Mouse (Mus musculus) ES-E14 (cell line): Measurements from ENCODE around the gene Fuca1. TPM values are rescaled to one million over a fixed set of nuclear protein-coding genes. Genes with fewer than 3 reads are reported as not detected.

Experiments used
- DNase-seq: peaks from one replicate; pipeline ENCODE4 v3.0.0-alpha.2; 2013; ENCODE audit warnings: low read depth, low spot score
- H3K27ac ChIP-seq: 2 replicates; pipeline ENCODE4 v1.5.1; 2012; ENCODE audit warnings: low read depth, mild to moderate bottlenecking, low read length, moderate library complexity, mixed read lengths; ENCODE audit not compliant: poor library complexity, insufficient read depth, severe bottlenecking
- H3K36me3 ChIP-seq: 2 replicates; pipeline ENCODE4 v1.6.1; 2012; ENCODE audit warnings: mild to moderate bottlenecking, low read length, moderate library complexity, mixed read lengths; ENCODE audit not compliant: control insufficient read depth, poor library complexity, insufficient read depth, severe bottlenecking
- H3K4me1 ChIP-seq, 2 experiments: fragments of 150-350 bp in 1 of 2; sonication (generic) in 1 of 2; 2 replicates each; pipeline ENCODE4 v1.6.1; 2012; ENCODE audit warnings: low read length in 2 of 2, mild to moderate bottlenecking in 1 of 2, mixed read lengths in 1 of 2; ENCODE audit not compliant: control insufficient read depth in 2 of 2, insufficient read depth in 2 of 2, poor library complexity in 1 of 2
- H3K4me3 ChIP-seq, 2 experiments: fragments of 150-350 bp in 1 of 2; sonication (generic) in 1 of 2; 2 replicates each; pipeline ENCODE4 v1.5.1; 2012; ENCODE audit warnings: low read length in 2 of 2, low read depth in 1 of 2, mild to moderate bottlenecking in 1 of 2, mixed read lengths in 1 of 2; ENCODE audit not compliant: insufficient read depth in 1 of 2, poor library complexity in 1 of 2, severe bottlenecking in 1 of 2
- H3K9ac ChIP-seq: 2 replicates; pipeline ENCODE4 v1.6.1; 2012; ENCODE audit warnings: low read depth, mild to moderate bottlenecking, low read length, mixed read lengths; ENCODE audit not compliant: poor library complexity, insufficient read depth, severe bottlenecking
- H3K9me3 ChIP-seq: fragments of 150-350 bp; sonication (generic); 2 replicates; pipeline ENCODE4 v1.6.1; 2012; ENCODE audit warnings: low read depth, mild to moderate bottlenecking, low read length; ENCODE audit not compliant: control insufficient read depth, insufficient read depth
- CHD2 ChIP-seq: IDR thresholded peaks from 2 replicates; pipeline ENCODE4 v1.6.1; 2014; ENCODE audit warnings: mild to moderate bottlenecking, low read depth, low read length, inconsistent platforms
- HCFC1 ChIP-seq: IDR thresholded peaks from 2 replicates; pipeline ENCODE4 v1.6.1; 2012; ENCODE audit warnings: low read length, inconsistent platforms, borderline replicate concordance; ENCODE audit not compliant: insufficient read depth
- MAFK ChIP-seq: IDR thresholded peaks from 2 replicates; pipeline ENCODE4 v1.6.1; 2014; ENCODE audit warnings: mild to moderate bottlenecking, low read depth, low read length, inconsistent platforms; ENCODE audit not compliant: insufficient read depth
- ZC3H11A ChIP-seq: IDR thresholded peaks from 2 replicates; pipeline ENCODE4 v1.6.1; 2012; ENCODE audit warnings: low read depth, mild to moderate bottlenecking, inconsistent platforms, low read length, borderline replicate concordance
- ZNF384 ChIP-seq: IDR thresholded peaks from 2 replicates; pipeline ENCODE4 v1.6.1; 2012; ENCODE audit warnings: low read depth, low read length, inconsistent platforms
- in situ Hi-C, 2 experiments: fragments of 600-800 bp; cut with MboI; formaldehyde crosslinking; loops; one replicate each; pipeline ENCODE4 v1.15.1; 2025; ENCODE audit warnings: low sequenced_read_pairs in 2 of 2, inconsistent platforms in 1 of 2; ENCODE audit not compliant: unreplicated experiment in 2 of 2
- total RNA-seq: library from RNA; depleted of rRNA; stranded (reverse); fragments of 300-350 nt; gene quantifications from 2 replicates; pipeline ENCODE4 v1.2.3, GENCODE M21; 2012

Fuca1 gene
- total RNA-seq, 1 experiment: 69.8 TPM

DNA sequence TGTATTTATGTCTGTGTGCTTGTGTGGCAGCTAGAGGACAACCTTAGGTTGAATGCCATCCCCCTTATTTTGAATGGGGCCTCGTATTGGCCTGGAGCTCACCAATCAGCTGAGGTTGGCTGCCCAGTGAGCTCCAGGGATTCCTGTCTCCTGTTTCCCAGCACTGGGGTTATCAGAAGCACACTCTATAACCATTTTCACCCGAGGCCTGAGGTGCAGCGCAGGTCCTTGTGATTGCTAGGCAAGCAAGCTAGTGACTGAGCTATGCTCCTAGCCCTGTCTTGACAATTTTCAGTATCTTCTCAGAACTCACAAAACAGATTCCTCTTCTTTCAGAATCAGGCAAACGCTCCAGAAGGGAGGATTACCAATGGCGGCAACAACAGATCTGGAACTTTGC, 64.0 kb downstream of the Fuca1 start:
- TF ChIP-seq CHD2 (no peak), MAFK (no peak), ZNF384 (no peak), HCFC1 (no peak), ZC3H11A (no peak)
- Histone ChIP-seq H3K9ac (no peak overlapping the region), H3K4me1 (peaks cover 0 to 4% of the 10 kb centered on the region in 2 experiments; a peak in 1 of 4 replicates), H3K4me3 (no peak overlapping the region), H3K27ac (no peak overlapping the region), H3K9me3 (no peaks in the 10 kb centered on the region), H3K36me3 (peaks cover 17% of the 10 kb centered on the region)
- no peak for DNase-seq
- in situ Hi-C loops: no loop called here

DNA sequence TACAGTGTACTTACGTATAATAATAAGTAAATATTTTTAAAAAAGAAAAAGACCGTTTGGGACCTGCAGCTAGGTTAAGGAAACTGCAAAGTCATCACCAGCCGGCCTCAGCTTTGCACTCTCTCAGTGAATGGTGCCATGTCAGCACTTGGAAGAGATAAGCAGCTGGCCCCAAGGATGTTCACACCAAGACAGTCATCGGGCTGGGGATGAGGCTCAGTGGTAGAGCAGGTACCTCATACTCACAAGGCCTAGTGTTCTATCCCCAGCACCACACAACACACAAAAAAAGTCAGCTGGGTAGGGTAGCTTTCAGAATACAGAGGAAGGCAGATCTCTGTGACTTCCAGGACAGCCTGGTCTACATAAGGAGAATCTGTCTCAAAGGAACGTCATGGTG, 64.7 kb downstream of the Fuca1 start:
- Histone ChIP-seq H3K9ac (no peak overlapping the region), H3K4me1 (peaks cover 0 to 4% of the 10 kb centered on the region in 2 experiments; a peak in 1 of 4 replicates), H3K36me3 (peaks cover 17% of the 10 kb centered on the region), H3K27ac (no peak overlapping the region; the same call in 1 of the 2 replicates), H3K4me3 (no peak overlapping the region), H3K9me3 (no peaks in the 10 kb centered on the region)
- no peak for DNase-seq
- in situ Hi-C loops: no loop called here
- TF ChIP-seq HCFC1 (no peak), CHD2 (no peak), ZC3H11A (no peak), ZNF384 (no peak), MAFK (peak; percentile 7; the same call in 1 of the 2 replicates)

DNA sequence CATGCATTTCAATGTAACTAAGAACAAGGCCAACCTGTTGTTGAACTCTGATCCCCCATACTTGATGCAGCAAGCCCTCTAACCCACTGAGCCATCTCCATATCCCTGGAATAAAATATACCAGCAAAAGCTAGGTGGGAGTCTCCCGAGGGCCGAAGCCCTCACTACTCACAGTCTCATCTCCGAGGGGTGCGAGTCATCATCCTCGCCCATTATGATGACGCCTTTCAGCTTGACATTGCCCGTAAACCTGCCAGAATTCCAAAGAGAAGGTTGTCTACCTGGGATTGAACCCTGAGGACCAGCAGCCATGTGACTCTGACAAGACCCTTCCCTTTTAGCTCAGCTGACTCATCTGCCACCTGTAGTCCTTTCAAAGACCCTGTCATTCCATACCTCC, 65.2 kb downstream of the Fuca1 start:
- Histone ChIP-seq H3K9ac (no peak overlapping the region), H3K4me3 (peak overlapping the region; percentile 89 to 94; a peak in 2 of 4 replicates), H3K9me3 (no peaks in the 10 kb centered on the region), H3K4me1 (peaks cover 0 to 4% of the 10 kb centered on the region in 2 experiments; a peak in 1 of 4 replicates), H3K27ac (no peak overlapping the region), H3K36me3 (peaks cover 16% of the 10 kb centered on the region)
- no peak for TF ChIP-seq ZNF384
- no peak for TF ChIP-seq HCFC1
- no peak for TF ChIP-seq ZC3H11A
- TF ChIP-seq CHD2: no peak
- TF ChIP-seq MAFK: no peak
- in situ Hi-C loops: no loop called here
- no peak for DNase-seq

DNA sequence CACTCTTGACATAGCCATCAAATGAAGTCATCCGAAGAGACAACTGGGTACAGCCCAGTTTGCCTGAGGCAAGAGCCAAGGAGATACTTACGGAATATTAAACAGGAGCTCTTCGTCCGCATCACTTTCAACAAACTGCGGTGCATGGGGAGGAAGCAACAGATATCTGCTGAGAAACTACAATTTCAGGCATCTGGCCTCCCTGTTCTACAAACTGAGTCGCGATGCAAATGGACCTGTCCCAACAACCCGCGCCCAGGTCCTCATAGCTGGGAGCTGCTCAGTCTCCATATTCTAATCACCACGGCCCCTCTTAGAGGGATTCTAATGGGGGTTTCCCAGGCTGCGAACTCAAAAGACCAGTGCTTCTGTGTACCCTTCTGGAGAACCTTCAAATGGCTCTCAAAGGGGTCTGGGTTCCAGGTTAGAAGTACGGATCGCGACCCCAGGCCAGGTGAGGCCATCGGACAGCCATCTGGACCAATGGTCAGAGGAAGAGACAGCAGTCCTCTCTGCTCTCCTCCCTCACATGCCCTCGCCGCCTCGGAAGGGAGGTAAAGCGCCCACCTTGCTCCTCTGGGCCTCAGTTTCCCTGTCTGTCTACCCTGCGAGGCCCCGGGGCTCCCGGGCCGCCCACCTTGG, 65.9 kb downstream of the Fuca1 start:
- in situ Hi-C loops: no loop called here
- Histone ChIP-seq H3K4me1 (peaks cover 0 to 4% of the 10 kb centered on the region in 2 experiments; a peak in 1 of 4 replicates), H3K27ac (no peak overlapping the region), H3K9me3 (no peaks in the 10 kb centered on the region), H3K9ac (peak overlapping the region; percentile 94), H3K4me3 (peak overlapping the region; percentile 89 to 94), H3K36me3 (peaks cover 15% of the 10 kb centered on the region)
- TF ChIP-seq MAFK (no peak), ZC3H11A (no peak), CHD2 (no peak), ZNF384 (no peak), HCFC1 (no peak)
- no peak for DNase-seq
